Mouse (Mus musculus): Measurements from ENCODE around the gene Spry2. TPM values are rescaled to one million over a fixed set of nuclear protein-coding genes. Genes with fewer than 3 reads are reported as not detected.

Spry2 gene
- total and polyA plus RNA-seq, 2 experiments from 2014 or later, result 24.3 to 38.1 TPM

DNA sequence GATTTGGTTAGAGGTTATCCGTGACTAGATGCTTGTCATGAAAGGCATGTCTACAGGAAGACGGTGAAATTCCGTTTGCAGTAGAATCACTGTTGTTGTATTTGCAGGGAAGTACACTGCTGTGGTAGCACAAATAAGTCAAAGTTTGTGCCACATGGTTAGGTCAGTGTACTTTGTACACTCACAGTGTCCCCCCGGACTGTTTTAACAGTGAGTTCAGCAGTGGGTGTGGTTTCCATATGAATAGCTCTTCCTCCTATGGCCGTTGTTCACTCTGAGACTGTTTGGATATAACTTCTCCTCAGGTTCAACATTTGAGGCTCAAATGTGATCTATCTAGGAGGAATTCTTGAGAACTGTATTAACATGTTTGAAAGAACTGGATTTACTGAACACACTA lies 25.8 kb upstream of the Spry2 start:
- H3K36me3 ChIP-seq (ENCODE audit: insufficient read depth, low read length), result no peaks in the 10 kb centered on the region
- no peak for ATAC-seq (ENCODE audit: low FRiP score)
- H3K4me1 ChIP-seq (ENCODE audit: insufficient read depth, low read length), result no peaks in the 10 kb centered on the region
- 37% methylated on average over 5 of the region's 5 CpGs for WGBS
- H3K4me3 ChIP-seq (ENCODE audit: low read depth, low read length), result no peak overlapping the region
- H3K4me2 ChIP-seq (ENCODE audit: low read depth, low read length, poor library complexity, severe bottlenecking), result no peak overlapping the region
- TF ChIP-seq CTCF (IDR thresholded peaks at IDR 0.05), result no peak
- H3K9ac ChIP-seq (replicated peaks; ENCODE audit: low read length, poor library complexity, severe bottlenecking), result no peak overlapping the region
- H3K27me3 ChIP-seq (ENCODE audit: insufficient read depth, low read length), result 0 out of 2 replicates have a peak, but pooled peaks cover 3% of the 10 kb centered on the region
- no peak for DNase-seq (ENCODE audit: low spot score)
- no peaks in the 10 kb centered on the region for H3K9me3 ChIP-seq (ENCODE audit: low read length)
- no peak overlapping the region for H3K27ac ChIP-seq (ENCODE audit: low read depth, low read length)

DNA sequence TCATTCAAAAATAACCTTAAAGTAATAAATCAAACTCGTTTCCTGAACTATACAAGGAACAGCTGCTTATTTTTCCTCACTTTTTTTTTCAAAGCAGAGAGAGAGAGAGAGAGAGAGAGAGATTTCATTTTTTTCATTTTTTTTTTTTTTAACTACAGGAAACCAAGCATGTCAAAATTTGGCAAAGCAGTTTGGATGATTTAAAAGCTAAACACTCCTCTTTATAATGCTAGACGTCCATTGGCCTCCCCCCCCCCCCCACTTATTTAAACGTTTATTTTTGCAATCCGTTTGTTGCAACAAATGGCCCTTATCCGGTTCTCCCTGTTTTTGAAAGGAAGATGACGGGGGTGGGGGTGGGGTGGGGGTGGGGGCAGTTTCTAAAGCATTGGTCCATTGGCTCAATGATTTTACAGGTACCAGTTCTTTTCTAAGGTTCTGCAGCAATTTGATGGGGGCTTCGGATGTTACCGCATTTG lies 24.6 kb upstream of the Spry2 start:
- WGBS, result 15% methylated on average over 8 of the region's 8 CpGs
- Histone ChIP-seq H3K4me3 (ENCODE audit: low read depth, low read length) (0 out of 2 replicates have a peak overlapping the region, but pooled peaks have one; percentile 6), H3K9me3 (ENCODE audit: low read length) (no peaks in the 10 kb centered on the region), H3K27ac (ENCODE audit: low read depth, low read length) (no peak overlapping the region), H3K4me1 (ENCODE audit: insufficient read depth, low read length) (no peaks in the 10 kb centered on the region), H3K4me2 (ENCODE audit: low read depth, low read length, poor library complexity, severe bottlenecking) (0 out of 2 replicates have a peak overlapping the region, but pooled peaks have one; percentile 25), H3K36me3 (ENCODE audit: insufficient read depth, low read length) (no peaks in the 10 kb centered on the region), H3K9ac (replicated peaks; ENCODE audit: low read length, poor library complexity, severe bottlenecking) (no peak overlapping the region), H3K27me3 (ENCODE audit: insufficient read depth, low read length) (0 out of 2 replicates have a peak, but pooled peaks cover 3% of the 10 kb centered on the region)
- no peak for ATAC-seq (ENCODE audit: low FRiP score)
- no peak for TF ChIP-seq CTCF (IDR thresholded peaks at IDR 0.05)
- DNase-seq (ENCODE audit: low spot score), result no peak

GRCm38 (mm10) chr14:105920395-105921216 lies 24.0 kb upstream of the Spry2 start:
- no peak for TF ChIP-seq CTCF (IDR thresholded peaks at IDR 0.05)
- ATAC-seq (ENCODE audit: low FRiP score) (no peak), DNase-seq (ENCODE audit: low spot score) (no peak)
- Histone ChIP-seq H3K9me3 (ENCODE audit: low read length) (no peaks in the 10 kb centered on the region), H3K9ac (replicated peaks; ENCODE audit: low read length, poor library complexity, severe bottlenecking) (no peak overlapping the region), H3K4me1 (ENCODE audit: insufficient read depth, low read length) (no peaks in the 10 kb centered on the region), H3K27me3 (ENCODE audit: insufficient read depth, low read length) (0 out of 2 replicates have a peak, but pooled peaks cover 3% of the 10 kb centered on the region), H3K4me3 (ENCODE audit: low read depth, low read length) (0 out of 2 replicates have a peak overlapping the region, but pooled peaks have one; percentile 6), H3K36me3 (ENCODE audit: insufficient read depth, low read length) (no peaks in the 10 kb centered on the region), H3K27ac (ENCODE audit: low read depth, low read length) (no peak overlapping the region), H3K4me2 (ENCODE audit: low read depth, low read length, poor library complexity, severe bottlenecking) (peak overlapping the region; percentile 25)
- 8% methylated on average over 23 of the region's 23 CpGs for WGBS

- DNase-seq (ENCODE audit: low spot score) (no peak), ATAC-seq (ENCODE audit: low FRiP score) (no peak)
- H3K27ac ChIP-seq (ENCODE audit: low read depth, low read length), result no peak overlapping the region
- H3K9ac ChIP-seq (replicated peaks; ENCODE audit: low read length, poor library complexity, severe bottlenecking), result no peak overlapping the region
- H3K9me3 ChIP-seq (ENCODE audit: low read length), result no peaks in the 10 kb centered on the region
- H3K36me3 ChIP-seq (ENCODE audit: insufficient read depth, low read length), result no peaks in the 10 kb centered on the region
- TF ChIP-seq CTCF (IDR thresholded peaks at IDR 0.05), result no peak
- no peaks in the 10 kb centered on the region for H3K4me1 ChIP-seq (ENCODE audit: insufficient read depth, low read length)
- no peak overlapping the region for H3K4me3 ChIP-seq (ENCODE audit: low read depth, low read length)
- no peak overlapping the region for H3K4me2 ChIP-seq (ENCODE audit: low read depth, low read length, poor library complexity, severe bottlenecking)
- no peaks in the 10 kb centered on the region for H3K27me3 ChIP-seq (ENCODE audit: insufficient read depth, low read length)
- 80% methylated on average over 6 of the region's 6 CpGs for whole genome bisulfite sequencing
Measured at GRCm38 (mm10) chr14:105907216-105907615, 10.6 kb upstream of the Spry2 start.

DNA sequence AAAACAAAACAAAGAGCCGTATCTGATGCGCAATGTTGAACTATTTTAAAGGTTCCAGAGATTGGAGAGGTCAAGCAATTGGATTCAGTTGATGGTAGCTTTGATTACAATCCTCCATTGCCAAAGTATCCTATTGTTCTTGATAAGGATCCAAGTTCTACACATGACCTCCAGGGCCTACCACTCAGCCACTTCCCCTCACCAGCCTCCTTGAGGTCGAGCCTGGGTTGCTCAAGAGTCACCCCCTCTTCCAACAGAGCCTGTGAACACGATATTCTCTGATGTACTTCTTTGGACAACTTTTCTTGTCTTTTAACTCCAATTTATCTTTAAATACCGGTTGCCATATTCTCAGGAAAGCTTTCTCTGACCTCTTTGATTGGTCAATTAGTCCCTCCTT lies 9.3 kb upstream of the Spry2 start:
- Histone ChIP-seq H3K27ac (ENCODE audit: low read depth, low read length) (no peak overlapping the region), H3K4me3 (ENCODE audit: low read depth, low read length) (no peak overlapping the region), H3K27me3 (ENCODE audit: insufficient read depth, low read length) (no peaks in the 10 kb centered on the region), H3K9ac (replicated peaks; ENCODE audit: low read length, poor library complexity, severe bottlenecking) (no peak overlapping the region), H3K4me2 (ENCODE audit: low read depth, low read length, poor library complexity, severe bottlenecking) (no peak overlapping the region), H3K4me1 (ENCODE audit: insufficient read depth, low read length) (no peaks in the 10 kb centered on the region), H3K36me3 (ENCODE audit: insufficient read depth, low read length) (no peaks in the 10 kb centered on the region), H3K9me3 (ENCODE audit: low read length) (no peaks in the 10 kb centered on the region)
- WGBS, result 93% methylated on average over 5 of the region's 5 CpGs
- ATAC-seq (ENCODE audit: low FRiP score) (no peak), DNase-seq (ENCODE audit: low spot score) (no peak)
- no peak for TF ChIP-seq CTCF (IDR thresholded peaks at IDR 0.05)

DNA sequence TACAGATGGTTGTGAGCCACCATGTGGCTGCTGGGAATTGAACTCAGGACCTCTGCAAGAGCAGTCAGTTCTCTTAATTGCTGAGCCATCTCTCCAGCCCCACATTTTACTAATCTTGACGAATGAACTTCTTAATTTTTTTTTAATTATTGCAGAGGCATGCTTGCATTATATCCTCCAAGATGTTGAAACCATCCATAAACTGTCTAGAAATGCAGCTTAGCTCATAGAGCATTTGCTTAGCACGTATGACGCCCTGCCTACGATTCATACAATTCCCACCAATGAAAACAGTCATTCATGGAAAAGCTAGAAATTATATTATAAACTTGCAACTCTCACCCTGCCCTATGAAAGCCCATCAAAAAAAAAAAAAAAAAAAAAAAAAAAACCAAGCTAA lies 8.9 kb upstream of the Spry2 start:
- Histone ChIP-seq H3K4me3 (ENCODE audit: low read depth, low read length) (no peak overlapping the region), H3K9ac (replicated peaks; ENCODE audit: low read length, poor library complexity, severe bottlenecking) (no peak overlapping the region), H3K9me3 (ENCODE audit: low read length) (no peaks in the 10 kb centered on the region), H3K36me3 (ENCODE audit: insufficient read depth, low read length) (no peaks in the 10 kb centered on the region), H3K27me3 (ENCODE audit: insufficient read depth, low read length) (no peaks in the 10 kb centered on the region), H3K27ac (ENCODE audit: low read depth, low read length) (no peak overlapping the region), H3K4me1 (ENCODE audit: insufficient read depth, low read length) (no peaks in the 10 kb centered on the region), H3K4me2 (ENCODE audit: low read depth, low read length, poor library complexity, severe bottlenecking) (no peak overlapping the region)
- TF ChIP-seq CTCF (IDR thresholded peaks at IDR 0.05), result no peak
- DNase-seq (ENCODE audit: low spot score), result no peak
- no peak for ATAC-seq (ENCODE audit: low FRiP score)
- 95% methylated on average over 4 of the region's 4 CpGs for WGBS
